Mouse (Mus musculus) CH12.LX (cell line): Measurements from ENCODE around the gene Adam10. TPM values are rescaled to one million over a fixed set of nuclear protein-coding genes. Genes with fewer than 3 reads are reported as not detected.

ENCODE experiments used
- DNase-seq: peaks from one replicate; pipeline ENCODE4 v3.0.0-alpha.2; 2013; ENCODE audit errors: extremely low read depth
- H3K27ac ChIP-seq: 2 replicates; pipeline ENCODE4 v1.5.1; 2012; ENCODE audit warnings: low read depth, mild to moderate bottlenecking, control low read depth, moderate library complexity; ENCODE audit not compliant: insufficient read depth
- H3K27me3 ChIP-seq: replicated peaks from 2 replicates; pipeline ENCODE3; 2012; ENCODE audit warnings: inconsistent platforms
- H3K36me3 ChIP-seq, 2 experiments: replicated peaks in 1 of 2; 2 replicates each; pipeline versions ENCODE3 to v1.6.1; 2012; ENCODE audit warnings: inconsistent platforms in 1 of 2, low read length in 1 of 2, mild to moderate bottlenecking in 1 of 2, mixed read lengths in 1 of 2, moderate library complexity in 1 of 2; ENCODE audit not compliant: control insufficient read depth in 1 of 2, insufficient read depth in 1 of 2
- H3K4me1 ChIP-seq, 2 experiments: 2 replicates each; pipeline ENCODE4 v1.6.1; 2012; ENCODE audit warnings: inconsistent platforms in 1 of 2, moderate library complexity in 1 of 2; ENCODE audit not compliant: insufficient read depth in 2 of 2, control insufficient read depth in 1 of 2
- H3K4me2 ChIP-seq: 2 replicates; pipeline ENCODE4 v1.6.1; 2012; ENCODE audit warnings: low read depth, mild to moderate bottlenecking, control low read depth; ENCODE audit not compliant: poor library complexity, insufficient read depth, severe bottlenecking
- H3K4me3 ChIP-seq, 3 experiments: fragments of 150-350 bp in 1 of 3; sonication (generic) in 1 of 3; replicated peaks in 1 of 3; 2 replicates each; pipeline versions ENCODE3 to v1.5.1; 2011 to 2012; ENCODE audit warnings: low read depth in 2 of 3, low read length in 2 of 3, mild to moderate bottlenecking in 2 of 3, moderate library complexity in 2 of 3, control low read depth in 1 of 3, improper control_type of control experiment in 1 of 3, inconsistent platforms in 1 of 3, mixed read lengths in 1 of 3; ENCODE audit not compliant: poor library complexity in 1 of 3
- H3K79me2 ChIP-seq: replicated peaks from 2 replicates; pipeline ENCODE4 v1.6.1; 2012; ENCODE audit warnings: mild to moderate bottlenecking, moderate library complexity; ENCODE audit not compliant: control insufficient read depth, poor library complexity, insufficient read depth, severe bottlenecking; ENCODE audit errors: extremely low read depth
- H3K9ac ChIP-seq: 2 replicates; pipeline ENCODE4 v1.6.1; 2012; ENCODE audit warnings: low read depth, mild to moderate bottlenecking, control low read depth, moderate library complexity; ENCODE audit not compliant: insufficient read depth
- H3K9me3 ChIP-seq: replicated peaks from 2 replicates; pipeline ENCODE3; 2012; ENCODE audit warnings: low read length, inconsistent platforms, mixed read lengths
- CTCF ChIP-seq, 2 experiments: IDR thresholded peaks in 1 of 2; conservative IDR thresholded peaks in 1 of 2; 2 replicates each; pipeline ENCODE4 v1.5.1; 2011 to 2012; ENCODE audit warnings: low read depth in 2 of 2, low read length in 2 of 2, improper control_type of control experiment in 1 of 2, inconsistent platforms in 1 of 2, mild to moderate bottlenecking in 1 of 2, moderate library complexity in 1 of 2
- ELF1 ChIP-seq: IDR thresholded peaks from 2 replicates; pipeline ENCODE4 v1.6.1; 2014; ENCODE audit warnings: low read depth, mild to moderate bottlenecking, inconsistent platforms, low read length, improper control_type of control experiment
- EP300 ChIP-seq: IDR thresholded peaks from 2 replicates; pipeline ENCODE4 v1.6.1; 2011; ENCODE audit warnings: low read length, improper control_type of control experiment
- JUN ChIP-seq: IDR thresholded peaks from 2 replicates; pipeline ENCODE4 v1.6.1; 2011; ENCODE audit warnings: low read depth, mild to moderate bottlenecking, low read length, improper control_type of control experiment, moderate library complexity; ENCODE audit not compliant: insufficient read depth
- MAZ ChIP-seq: IDR thresholded peaks from 2 replicates; pipeline ENCODE4 v1.6.1; 2012; ENCODE audit warnings: low read depth, mild to moderate bottlenecking, inconsistent platforms, low read length, improper control_type of control experiment, moderate library complexity
- MXI1 ChIP-seq: IDR thresholded peaks from 2 replicates; pipeline ENCODE4 v1.6.1; 2011; ENCODE audit warnings: mild to moderate bottlenecking, low read depth, low read length, improper control_type of control experiment
- NELFE ChIP-seq: IDR thresholded peaks from 2 replicates; pipeline ENCODE4 v1.6.1; 2011; ENCODE audit warnings: low read depth, low read length, improper control_type of control experiment
- NRF1 ChIP-seq: IDR thresholded peaks from 2 replicates; pipeline ENCODE4 v1.6.1; 2014; ENCODE audit warnings: low read depth, mild to moderate bottlenecking, inconsistent platforms, low read length, improper control_type of control experiment, moderate library complexity
- UBTF ChIP-seq: IDR thresholded peaks from 2 replicates; pipeline ENCODE4 v1.6.1; 2012; ENCODE audit warnings: low read depth, mild to moderate bottlenecking, inconsistent platforms, low read length, improper control_type of control experiment, moderate library complexity
- USF1 ChIP-seq: IDR thresholded peaks from 2 replicates; pipeline ENCODE4 v1.6.1; 2014; ENCODE audit warnings: low read depth, mild to moderate bottlenecking, inconsistent platforms, low read length, improper control_type of control experiment
- ZC3H11A ChIP-seq: IDR thresholded peaks from 2 replicates; pipeline ENCODE4 v1.6.1; 2012; ENCODE audit warnings: low read depth, mild to moderate bottlenecking, inconsistent platforms, low read length, improper control_type of control experiment
- ZMIZ1 ChIP-seq: IDR thresholded peaks from 2 replicates; pipeline ENCODE4 v1.6.1; 2012; ENCODE audit warnings: low read depth, mild to moderate bottlenecking, inconsistent platforms, low read length, improper control_type of control experiment
- ZNF384 ChIP-seq: IDR thresholded peaks from 2 replicates; pipeline ENCODE4 v1.6.1; 2012; ENCODE audit warnings: low read depth, low read length, improper control_type of control experiment, inconsistent platforms
- dilution Hi-C: fragments of 300-500 bp; cut with MboI; formaldehyde crosslinking; loops from 2 replicates; pipeline ENCODE4 v1.14.3; 2020; ENCODE audit warnings: low sequenced_read_pairs; ENCODE audit not compliant: extremely low pct_unique_long_range_greater_than_20kb, extremely low pct_ligation_motif_present
- in situ Hi-C: fragments of 300-500 bp; cut with MboI; formaldehyde crosslinking; loops from 3 replicates; pipeline ENCODE4 v1.14.3; 2019; ENCODE audit warnings: low sequenced_read_pairs, low pct_ligation_motif_present, low pct_unique_long_range_greater_than_20kb, mixed read lengths
- polyA plus RNA-seq: library from polyadenylated mRNA; unstranded; fragments of >175 nt; gene quantifications from 2 replicates; pipeline ENCODE4 v1.2.1, GENCODE M21; 2012; ENCODE audit warnings: low read depth; ENCODE audit not compliant: insufficient read length
- total RNA-seq, 2 experiments: library from RNA; depleted of rRNA; stranded (reverse); fragments of 300-350 nt in 1 of 2; fragments of >200 nt in 1 of 2; gene quantifications; 2 replicates each; pipeline ENCODE4 v1.2.3; 2012 to 2014

The Adam10 gene
- total and polyA plus RNA-seq, 3 experiments: 9.3 to 28.9 (median 17.8) TPM

DNA sequence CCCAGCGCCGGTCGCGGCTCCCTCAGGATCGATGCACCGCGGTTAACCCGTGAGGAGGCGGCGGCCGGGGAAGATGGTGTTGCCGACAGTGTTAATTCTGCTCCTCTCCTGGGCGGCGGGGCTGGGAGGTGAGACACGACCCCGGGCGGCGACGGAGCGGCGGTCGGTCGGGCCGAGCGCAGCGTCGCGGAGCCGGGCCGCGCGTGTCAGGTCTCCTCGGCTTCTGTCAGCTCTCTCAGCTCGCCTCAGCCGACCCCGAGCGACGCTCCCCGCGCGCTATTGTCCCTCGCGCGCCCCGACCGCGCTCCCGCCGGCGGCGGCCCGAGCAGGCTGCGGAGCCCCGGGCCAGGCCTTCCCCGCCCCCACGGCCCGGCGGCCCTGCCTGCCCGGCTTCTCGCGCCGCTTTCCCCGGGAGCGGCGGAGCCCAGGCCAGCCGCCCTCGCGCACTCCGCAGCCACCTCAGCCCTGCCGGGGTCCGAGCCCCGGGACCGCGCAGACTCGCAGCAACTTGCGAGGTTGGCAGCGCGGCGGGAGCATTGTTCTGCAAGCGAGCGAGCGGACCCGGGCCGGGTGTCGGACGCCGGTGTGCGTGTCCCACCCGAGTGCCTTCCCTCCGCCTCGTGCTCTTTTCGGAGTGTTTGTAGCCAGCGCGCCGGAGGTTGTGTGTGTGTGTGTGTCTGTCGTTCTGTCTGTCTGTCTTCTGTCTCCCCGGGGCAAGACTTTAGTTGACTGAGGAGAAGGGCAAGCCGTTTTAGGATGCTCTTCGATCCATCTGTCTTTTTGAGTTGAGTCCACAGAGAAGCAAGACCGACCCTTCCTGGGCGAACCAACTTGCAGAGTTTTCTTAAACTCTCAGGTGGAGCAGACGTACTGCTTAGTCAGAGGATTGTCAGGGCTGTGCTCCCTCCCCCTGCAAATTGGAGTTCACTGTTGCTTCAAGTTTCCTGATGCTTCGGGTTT, 615 bp downstream of the Adam10 start:
- in situ Hi-C loops: loop anchor here (5.0 to 10.0 kb wide), 3 partner anchors 78 to 395 kb away; no protein-coding TSS in a partner anchor
- DNase-seq: peak; percentile 39
- H3K36me3 ChIP-seq: no peaks in the 10 kb centered on the region
- peak overlapping the region; percentile 65 for H3K4me2 ChIP-seq
- no peaks in the 10 kb centered on the region for H3K27me3 ChIP-seq
- peak overlapping the region; percentile 77 for H3K27ac ChIP-seq
- H3K4me1 ChIP-seq: peaks cover 3 to 15% of the 10 kb centered on the region in 2 experiments; a peak in 3 of 4 replicates
- no peaks in the 10 kb centered on the region for H3K9me3 ChIP-seq
- dilution Hi-C loops: no loop called here
- peak; percentile 55; the same call in 1 of the 2 replicates for TF ChIP-seq UBTF
- 0 out of 2 replicates have a peak, but pooled peaks have one; percentile 10 for TF ChIP-seq NRF1
- no peak for TF ChIP-seq CTCF (conservative IDR thresholded peaks at IDR 0.05 in 1 of 2, IDR thresholded peaks at IDR 0.05 in 1 of 2; ENCODE audit: low read depth in 2 of 2, low read length in 2 of 2)
- TF ChIP-seq MAZ: 0 out of 2 replicates have a peak, but pooled peaks have one; percentile 16
- H3K4me3 ChIP-seq: peak overlapping the region; percentile 57 to 95 (median 92)
- H3K9ac ChIP-seq: peak overlapping the region; percentile 89
- H3K79me2 ChIP-seq: peaks cover 35% of the 10 kb centered on the region

DNA sequence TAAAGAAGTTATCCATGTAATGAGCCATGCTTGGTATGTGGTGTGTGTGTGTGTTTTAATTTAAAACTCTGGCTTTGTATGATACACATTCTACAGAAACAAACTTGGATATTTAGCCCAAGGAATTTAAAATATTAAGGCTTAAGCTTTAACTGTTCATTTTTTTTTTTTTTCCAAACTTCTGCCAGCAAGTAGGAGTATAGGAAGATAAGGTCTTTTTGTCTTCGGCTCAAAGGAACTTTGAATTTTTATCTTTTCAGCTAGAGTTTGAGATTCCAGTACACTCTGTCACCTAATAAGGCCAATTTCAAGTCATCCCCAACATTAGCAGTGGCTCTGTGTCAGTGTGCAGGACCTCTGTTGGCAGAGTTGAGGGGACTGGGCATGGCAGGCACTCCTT, 3.4 kb downstream of the Adam10 start:
- in situ Hi-C loops: no loop called here
- no peak for DNase-seq
- peaks cover 51% of the 10 kb centered on the region for H3K79me2 ChIP-seq
- TF ChIP-seq ZMIZ1 (no peak), MXI1 (no peak), ZNF384 (no peak), NRF1 (no peak), CTCF (conservative IDR thresholded peaks at IDR 0.05 in 1 of 2, IDR thresholded peaks at IDR 0.05 in 1 of 2; ENCODE audit: low read depth in 2 of 2, low read length in 2 of 2) (no peak), ELF1 (no peak), EP300 (no peak), JUN (no peak), USF1 (no peak), ZC3H11A (no peak), NELFE (no peak)
- TF ChIP-seq, all 38 proteins: peak for 0
- Histone ChIP-seq H3K4me3 (no peak overlapping the region), H3K4me1 (peaks cover 3 to 19% of the 10 kb centered on the region in 2 experiments; a peak in 3 of 4 replicates), H3K9ac (no peak overlapping the region), H3K36me3 (no peaks in the 10 kb centered on the region), H3K27ac (no peak overlapping the region), H3K27me3 (no peaks in the 10 kb centered on the region), H3K9me3 (no peaks in the 10 kb centered on the region), H3K4me2 (no peak overlapping the region)
- dilution Hi-C loops: no loop called here
